Mouse (Mus musculus) hindbrain, embryonic 15.5 days (tissue): ENCODE results near the gene Arhgef3. TPM values are rescaled to one million over a fixed set of nuclear protein-coding genes. Genes with fewer than 3 reads are reported as not detected.
A peak's percentile ranks its signal among the peaks of the same experiment; 100 is the strongest.

ENCODE experiments used
- ATAC-seq: fragments of 200-750 bp; cut with Nextera tagmentation; 2 replicates; pipeline ENCODE4 v1.8.0; 2017; ENCODE audit warnings: low read depth, moderate number of reproducible peaks, moderate TSS enrichment; ENCODE audit not compliant: low FRiP score
- H3K27ac ChIP-seq: fragments of 300-500 bp; sonication (generic); replicated peaks from 2 replicates; pipeline ENCODE4 v1.5.1; 2015; ENCODE audit warnings: mild to moderate bottlenecking, inconsistent platforms
- H3K27me3 ChIP-seq: fragments of 300-500 bp; sonication (generic); 2 replicates; pipeline ENCODE4 v1.6.1; 2015; ENCODE audit warnings: control low read depth, inconsistent platforms
- H3K36me3 ChIP-seq: fragments of 300-500 bp; sonication (generic); 2 replicates; pipeline ENCODE4 v1.6.1; 2015; ENCODE audit warnings: control low read depth, inconsistent platforms
- H3K4me1 ChIP-seq: fragments of 300-500 bp; sonication (generic); replicated peaks from 2 replicates; pipeline ENCODE4 v1.6.1; 2015; ENCODE audit warnings: control low read depth, inconsistent platforms
- H3K4me2 ChIP-seq: fragments of 300-500 bp; sonication (generic); 2 replicates; pipeline ENCODE4 v1.6.1; 2015; ENCODE audit warnings: moderate library complexity, mild to moderate bottlenecking, inconsistent platforms
- H3K4me3 ChIP-seq: fragments of 300-500 bp; sonication (generic); 2 replicates; pipeline ENCODE4 v1.5.1; 2015; ENCODE audit warnings: mild to moderate bottlenecking, inconsistent platforms
- H3K9ac ChIP-seq: fragments of 300-500 bp; sonication (generic); 2 replicates; pipeline ENCODE4 v1.6.1; 2015; ENCODE audit warnings: inconsistent platforms
- H3K9me3 ChIP-seq: fragments of 300-500 bp; sonication (generic); 2 replicates; pipeline ENCODE4 v1.6.1; 2016; ENCODE audit warnings: control low read depth, inconsistent platforms
- whole genome bisulfite sequencing: fragments of 180-500 bp; shearing (Covaris S2); methylation state at CpG from one replicate; pipeline ENCODE4 v1.1.7; 2015; 5-methylcytosine and 5-hydroxymethylcytosine counted together
- polyA plus RNA-seq: library from polyadenylated mRNA; unstranded; fragments of >200 nt; fragmentation: Nextera tagmentation; extraction: Ambion mirVana; gene quantifications from 2 replicates; pipeline ENCODE4 v1.2.1, GENCODE M21; 2015

Arhgef3 gene
- polyA plus RNA-seq, 1 experiment from 2014 or later, result 12.7 TPM

DNA sequence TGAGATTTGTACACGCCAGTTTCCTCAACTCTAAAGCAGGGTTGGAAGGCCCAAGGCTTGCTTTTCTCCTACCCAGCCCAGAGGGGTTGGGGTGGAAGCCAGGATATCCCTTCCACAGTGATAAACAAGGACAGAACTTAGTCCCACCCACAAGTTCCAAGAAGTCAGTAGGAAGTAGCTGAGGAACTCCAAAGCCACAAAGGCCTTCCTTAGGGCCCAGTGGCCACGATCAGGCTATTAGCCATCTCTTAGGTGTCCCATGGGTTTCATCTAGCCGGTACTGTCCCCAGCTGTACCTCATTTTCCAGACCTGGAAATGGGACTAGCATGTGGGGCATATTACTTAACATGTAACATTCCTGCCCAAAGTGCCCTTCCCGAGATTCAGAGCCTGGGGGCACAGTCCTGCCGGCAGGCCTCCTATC lies 236.4 kb downstream of the Arhgef3 start:
- H3K27ac ChIP-seq, result 0 out of 2 replicates have a peak overlapping the region, but pooled peaks have one; percentile 36
- no peak for ATAC-seq
- H3K27me3 ChIP-seq, result no peaks in the 10 kb centered on the region

GRCm38 (mm10) chr14:27351476-27352079 lies 236.9 kb downstream of the Arhgef3 start:
- Histone ChIP-seq H3K4me1 (0 out of 2 replicates have a peak, but pooled peaks cover 4% of the 10 kb centered on the region), H3K27ac (0 out of 2 replicates have a peak overlapping the region, but pooled peaks have one; percentile 36), H3K4me2 (no peak overlapping the region), H3K4me3 (no peak overlapping the region), H3K9me3 (no peaks in the 10 kb centered on the region), H3K27me3 (no peaks in the 10 kb centered on the region), H3K36me3 (no peaks in the 10 kb centered on the region), H3K9ac (no peak overlapping the region)
- 67% methylated on average over 4 of the region's 4 CpGs for WGBS
- ATAC-seq, result no peak

More for the DNA sequence above, 236.4 kb downstream of the Arhgef3 start:
- Histone ChIP-seq H3K9me3 (no peaks in the 10 kb centered on the region), H3K36me3 (no peaks in the 10 kb centered on the region), H3K4me2 (no peak overlapping the region), H3K4me3 (no peak overlapping the region), H3K9ac (no peak overlapping the region), H3K4me1 (0 out of 2 replicates have a peak, but pooled peaks cover 4% of the 10 kb centered on the region)
- 79% methylated on average over 5 of the region's 5 CpGs for WGBS

DNA sequence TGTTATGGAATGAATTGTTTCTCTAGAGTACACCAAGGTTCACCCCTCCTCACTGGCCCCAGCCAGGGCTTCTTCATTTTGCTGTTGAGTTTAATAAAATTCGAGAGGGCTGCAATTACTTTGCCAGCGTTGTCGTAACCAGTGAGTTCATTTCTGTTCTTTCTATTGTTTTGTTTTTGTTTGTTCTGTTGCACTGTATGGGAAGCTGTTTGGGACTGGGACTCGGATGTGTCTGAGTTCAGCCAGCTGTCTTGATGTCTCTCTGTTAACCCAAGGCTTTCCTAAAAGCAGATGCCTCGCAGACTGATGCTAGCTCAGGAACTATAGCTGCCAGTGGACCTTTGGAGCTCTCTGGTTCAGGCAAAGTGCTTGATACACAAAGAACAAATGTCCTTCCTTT lies 237.8 kb downstream of the Arhgef3 start:
- ATAC-seq, result no peak
- WGBS, result 78% methylated on average over 5 of the region's 5 CpGs
- H3K9ac ChIP-seq, result no peak overlapping the region
- no peaks in the 10 kb centered on the region for H3K36me3 ChIP-seq
- H3K4me2 ChIP-seq, result no peak overlapping the region
- H3K27me3 ChIP-seq, result no peaks in the 10 kb centered on the region
- 0 out of 2 replicates have a peak, but pooled peaks cover 4% of the 10 kb centered on the region for H3K4me1 ChIP-seq
- H3K9me3 ChIP-seq, result no peaks in the 10 kb centered on the region
- no peak overlapping the region for H3K27ac ChIP-seq
- no peak overlapping the region for H3K4me3 ChIP-seq

- no peak overlapping the region for H3K4me3 ChIP-seq
- H3K27me3 ChIP-seq, result no peaks in the 10 kb centered on the region
- ATAC-seq, result no peak
- H3K4me2 ChIP-seq, result no peak overlapping the region
- 86% methylated on average over 6 of the region's 6 CpGs for WGBS
- no peak overlapping the region for H3K27ac ChIP-seq
- H3K36me3 ChIP-seq, result no peaks in the 10 kb centered on the region
- no peaks in the 10 kb centered on the region for H3K9me3 ChIP-seq
- 0 out of 2 replicates have a peak, but pooled peaks cover 4% of the 10 kb centered on the region for H3K4me1 ChIP-seq
- H3K9ac ChIP-seq, result no peak overlapping the region
Measured at GRCm38 (mm10) chr14:27355151-27355550, 240.5 kb downstream of the Arhgef3 start.

- Histone ChIP-seq H3K9ac (no peak overlapping the region), H3K9me3 (no peaks in the 10 kb centered on the region), H3K4me3 (no peak overlapping the region), H3K27ac (no peak overlapping the region), H3K36me3 (no peaks in the 10 kb centered on the region), H3K27me3 (no peaks in the 10 kb centered on the region), H3K4me1 (peaks cover 9% of the 10 kb centered on the region; the same call in 1 of the 2 replicates), H3K4me2 (no peak overlapping the region)
- no peak for ATAC-seq
- WGBS, result 92% methylated on average over 4 of the region's 4 CpGs
Measured at GRCm38 (mm10) chr14:27355937-27356336, 241.2 kb downstream of the Arhgef3 start.

DNA sequence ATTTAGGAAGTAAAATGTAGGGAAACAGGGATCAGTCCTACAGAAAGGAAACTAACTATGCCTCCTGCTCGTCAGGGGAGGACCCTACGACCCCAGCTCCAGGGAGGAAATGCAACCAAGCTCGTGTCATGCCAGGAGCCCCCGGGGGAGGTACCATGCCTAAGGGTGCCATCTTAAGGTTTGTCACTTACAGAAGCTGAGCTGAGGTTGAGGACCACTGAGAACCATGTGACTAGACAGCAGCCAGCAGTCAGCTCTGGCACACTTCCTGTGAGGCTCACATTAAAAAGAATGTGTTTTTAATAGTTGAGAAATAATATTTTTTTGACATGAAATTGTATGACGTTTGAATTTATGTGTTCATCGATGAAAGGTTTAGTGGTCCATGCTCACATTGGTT lies 242.4 kb downstream of the Arhgef3 start:
- H3K4me1 ChIP-seq, result peaks cover 8% of the 10 kb centered on the region; the same call in 1 of the 2 replicates
- no peak overlapping the region for H3K4me3 ChIP-seq
- no peaks in the 10 kb centered on the region for H3K27me3 ChIP-seq
- H3K36me3 ChIP-seq, result no peaks in the 10 kb centered on the region
- ATAC-seq, result no peak
- H3K9me3 ChIP-seq, result no peaks in the 10 kb centered on the region
- no peak overlapping the region for H3K4me2 ChIP-seq
- 77% methylated on average over 6 of the region's 6 CpGs for WGBS
- no peak overlapping the region for H3K9ac ChIP-seq
- no peak overlapping the region for H3K27ac ChIP-seq

DNA sequence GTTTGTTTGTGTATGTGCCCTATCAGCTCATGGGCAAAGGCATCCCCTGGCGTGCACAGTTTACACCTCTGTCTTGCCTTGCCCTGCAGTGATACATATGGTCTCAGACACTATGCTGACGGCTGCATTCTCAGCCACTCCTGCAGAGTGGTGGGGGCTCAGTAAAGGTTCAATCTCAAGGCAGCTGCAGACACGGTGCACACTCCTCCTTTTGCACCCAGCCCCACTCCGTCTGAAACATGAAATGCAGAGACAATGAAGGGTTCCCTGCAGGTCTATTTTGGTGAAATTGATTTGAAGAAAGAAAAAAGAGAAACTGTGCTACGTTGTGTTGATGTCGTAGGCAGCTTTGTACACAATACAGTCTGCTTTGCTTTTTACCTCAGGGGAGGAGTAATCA lies 243.5 kb downstream of the Arhgef3 start:
- ATAC-seq, result no peak
- no peak overlapping the region for H3K9ac ChIP-seq
- WGBS, result 46% methylated on average over 6 of the region's 6 CpGs

DNA sequence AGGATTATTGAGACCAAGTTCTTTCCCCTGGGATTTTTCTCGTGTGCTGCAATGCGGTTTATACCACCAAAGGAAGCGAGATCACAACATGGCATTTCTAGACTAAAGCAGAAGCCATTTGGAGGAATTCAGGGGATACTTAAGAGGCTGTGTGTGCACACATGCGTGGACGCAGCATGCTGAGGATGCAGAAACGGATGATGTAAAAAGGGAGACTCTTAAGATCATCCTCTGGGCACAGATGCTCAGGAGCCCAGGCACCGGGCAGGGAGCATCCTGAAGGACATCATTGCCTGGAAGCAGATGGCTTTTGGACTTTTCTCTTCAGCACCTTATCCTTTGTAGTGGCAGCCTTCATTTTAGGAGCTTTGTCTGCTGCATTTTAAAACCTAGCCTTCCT lies 246.2 kb downstream of the Arhgef3 start:
- H3K36me3 ChIP-seq, result no peaks in the 10 kb centered on the region
- peak overlapping the region; percentile 68 for H3K27ac ChIP-seq
- no peak overlapping the region for H3K4me3 ChIP-seq
- WGBS, result 61% methylated on average over 7 of the region's 7 CpGs
- no peak overlapping the region for H3K4me2 ChIP-seq
- H3K9ac ChIP-seq, result no peak overlapping the region
- no peak for ATAC-seq
- H3K4me1 ChIP-seq, result peaks cover 8% of the 10 kb centered on the region; the same call in 1 of the 2 replicates
- no peaks in the 10 kb centered on the region for H3K9me3 ChIP-seq
- no peaks in the 10 kb centered on the region for H3K27me3 ChIP-seq

More for the DNA sequence above, 243.5 kb downstream of the Arhgef3 start:
- H3K27ac ChIP-seq, result no peak overlapping the region
- peaks cover 8% of the 10 kb centered on the region; the same call in 1 of the 2 replicates for H3K4me1 ChIP-seq
- no peaks in the 10 kb centered on the region for H3K36me3 ChIP-seq
- H3K9me3 ChIP-seq, result no peaks in the 10 kb centered on the region
- H3K4me3 ChIP-seq, result no peak overlapping the region
- H3K4me2 ChIP-seq, result no peak overlapping the region
- H3K27me3 ChIP-seq, result no peaks in the 10 kb centered on the region

GRCm38 (mm10) chr14:27361514-27361913 lies 246.8 kb downstream of the Arhgef3 start:
- H3K4me3 ChIP-seq, result no peak overlapping the region
- peaks cover 8% of the 10 kb centered on the region; the same call in 1 of the 2 replicates for H3K4me1 ChIP-seq
- no peaks in the 10 kb centered on the region for H3K27me3 ChIP-seq
- H3K27ac ChIP-seq, result no peak overlapping the region
- ATAC-seq, result no peak
- H3K36me3 ChIP-seq, result no peaks in the 10 kb centered on the region
- H3K9ac ChIP-seq, result no peak overlapping the region
- 58% methylated on average over 4 of the region's 4 CpGs for WGBS
- no peaks in the 10 kb centered on the region for H3K9me3 ChIP-seq
- H3K4me2 ChIP-seq, result no peak overlapping the region

DNA sequence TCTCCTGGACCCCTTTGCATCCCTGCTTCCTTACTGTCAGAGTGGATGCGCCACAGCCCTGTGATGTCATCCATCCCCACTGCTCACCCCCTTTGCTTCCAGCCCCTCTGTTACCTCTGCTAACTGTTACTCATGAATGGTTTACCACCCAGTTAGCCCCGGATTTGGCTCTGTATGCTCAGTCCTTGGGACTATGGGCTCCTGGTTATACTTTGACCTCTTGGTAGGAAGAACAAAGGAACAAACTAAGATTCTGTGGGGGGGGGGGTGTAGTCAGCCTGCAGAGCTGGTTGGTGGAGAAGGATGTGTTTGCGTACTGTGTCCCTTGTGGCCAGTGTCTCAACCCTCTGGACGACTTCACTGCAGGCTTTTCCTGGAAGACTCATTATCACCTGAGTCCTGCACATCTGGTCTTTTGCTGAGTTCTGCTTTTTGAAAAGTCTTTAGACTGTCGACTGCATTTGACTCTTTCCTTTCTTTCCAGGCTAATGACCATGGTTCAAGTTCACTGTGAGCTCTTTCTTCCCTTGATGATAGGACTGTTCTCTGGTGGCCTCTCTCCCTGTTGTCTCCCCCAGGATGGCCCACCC lies 250.1 kb downstream of the Arhgef3 start:
- no peak overlapping the region for H3K9ac ChIP-seq
- H3K4me1 ChIP-seq, result peaks cover 8% of the 10 kb centered on the region; the same call in 1 of the 2 replicates
- H3K4me2 ChIP-seq, result no peak overlapping the region
- ATAC-seq, result no peak
- no peak overlapping the region for H3K27ac ChIP-seq
- no peak overlapping the region for H3K4me3 ChIP-seq
- no peaks in the 10 kb centered on the region for H3K27me3 ChIP-seq
- H3K36me3 ChIP-seq, result no peaks in the 10 kb centered on the region
- 72% methylated on average over 5 of the region's 5 CpGs for WGBS
- H3K9me3 ChIP-seq, result no peaks in the 10 kb centered on the region

DNA sequence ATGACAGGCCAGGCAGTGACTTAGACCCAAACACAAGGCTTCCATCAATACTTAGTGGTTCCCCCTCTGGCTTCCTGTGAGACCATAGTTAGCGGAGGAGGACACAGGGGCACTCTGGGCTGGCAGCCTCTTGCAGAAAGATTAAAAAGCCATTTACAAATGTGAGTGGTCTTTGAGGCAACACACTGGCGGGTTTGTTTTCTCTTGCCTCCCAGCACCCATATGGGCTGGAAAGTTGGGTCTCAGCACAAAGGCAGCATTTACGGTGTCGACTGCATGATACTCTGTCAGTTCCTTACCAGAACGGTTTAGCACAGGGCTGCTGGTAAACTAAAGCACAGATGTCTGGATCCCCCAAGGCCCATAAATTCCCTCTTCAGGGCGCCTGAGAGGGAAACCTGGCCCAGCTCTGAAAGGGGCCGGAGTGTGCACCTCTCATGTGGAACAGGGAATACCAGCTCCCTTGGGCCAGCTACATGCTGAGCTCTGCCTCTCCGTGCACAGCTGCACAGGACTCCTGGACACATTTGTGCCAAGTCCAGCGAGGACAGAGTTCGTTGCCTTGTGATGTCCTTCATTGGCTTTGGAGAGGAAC lies 252.5 kb downstream of the Arhgef3 start:
- no peak overlapping the region for H3K4me3 ChIP-seq
- ATAC-seq, result 0 out of 2 replicates have a peak, but pooled peaks have one; percentile 51
- no peaks in the 10 kb centered on the region for H3K36me3 ChIP-seq

DNA sequence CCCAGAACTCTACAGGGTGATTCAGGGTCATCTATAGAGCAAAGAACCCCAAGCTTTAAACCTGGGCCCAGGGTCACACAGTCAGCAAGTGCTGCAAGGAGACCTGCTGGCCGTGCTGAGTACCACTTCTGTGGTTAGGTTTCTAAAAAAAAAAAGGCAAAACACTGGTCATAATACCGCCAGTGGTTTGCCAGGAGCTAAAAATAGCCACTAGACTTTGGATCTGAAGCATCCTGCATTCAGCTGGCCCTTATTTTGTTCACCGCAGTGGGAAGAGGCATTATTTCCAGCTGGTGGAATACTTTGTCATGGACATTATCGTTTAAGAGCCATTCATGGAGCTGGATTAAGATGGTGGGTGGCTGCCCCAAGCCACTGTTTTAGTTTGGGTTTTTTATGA lies 253.9 kb downstream of the Arhgef3 start:
- Histone ChIP-seq H3K36me3 (no peaks in the 10 kb centered on the region), H3K4me2 (no peak overlapping the region), H3K9ac (no peak overlapping the region), H3K4me3 (no peak overlapping the region), H3K27ac (no peak overlapping the region), H3K4me1 (no peaks in the 10 kb centered on the region), H3K27me3 (no peaks in the 10 kb centered on the region), H3K9me3 (no peaks in the 10 kb centered on the region)
- no peak for ATAC-seq
- WGBS, result 44% methylated on average over 4 of the region's 4 CpGs

More for the DNA sequence above, 252.5 kb downstream of the Arhgef3 start:
- WGBS, result 67% methylated on average over 10 of the region's 10 CpGs
- Histone ChIP-seq H3K4me2 (no peak overlapping the region), H3K9me3 (no peaks in the 10 kb centered on the region), H3K27me3 (no peaks in the 10 kb centered on the region), H3K27ac (no peak overlapping the region; the same call in 1 of the 2 replicates), H3K9ac (no peak overlapping the region), H3K4me1 (no peaks in the 10 kb centered on the region)
